Mouse (Mus musculus) frontal cortex, postnatal 25 days (tissue): ENCODE data around the gene Cpm.
"Not testable (repeated sequence)": the region's sequence is repeated elsewhere in the genome, so short reads cannot be mapped to it uniquely, and the experiment has no call there.

Experiments used
- DNase-seq, 2 experiments: peaks; one replicate each; pipeline ENCODE4 v3.0.0; 2022; ENCODE audit warnings: low spot score in 2 of 2

Gene Cpm

GRCm38 (mm10) chr10:117593857-117594256 is 35.4 kb upstream of the Cpm start:
- DNase-seq = no peak

GRCm38 (mm10) chr10:117594291-117594850 is 34.9 kb upstream of the Cpm start:
- DNase-seq = no peak

- DNase-seq = no peak
These were observed 34.4 kb upstream of the Cpm start for GRCm38 (mm10) chr10:117594913-117595312.

- no peak for DNase-seq
These were observed 33.7 kb upstream of the Cpm start for GRCm38 (mm10) chr10:117595442-117596164.

GRCm38 (mm10) chr10:117596165-117596735 is 33.0 kb upstream of the Cpm start:
- no peak for DNase-seq

- no peak for DNase-seq
These were observed 32.5 kb upstream of the Cpm start for GRCm38 (mm10) chr10:117596771-117597324.

- not testable (repeated sequence) for DNase-seq
These were observed 31.7 kb upstream of the Cpm start for GRCm38 (mm10) chr10:117597371-117598265.

- no peak for DNase-seq
These were observed 30.9 kb upstream of the Cpm start for GRCm38 (mm10) chr10:117598266-117598950.

GRCm38 (mm10) chr10:117598951-117599572 is 30.2 kb upstream of the Cpm start:
- DNase-seq = not testable (repeated sequence)

- DNase-seq = no peak
These were observed 27.9 kb upstream of the Cpm start for GRCm38 (mm10) chr10:117601146-117602035.

GRCm38 (mm10) chr10:117602325-117603129 is 26.8 kb upstream of the Cpm start:
- DNase-seq = no peak

- no peak for DNase-seq
These were observed 26.0 kb upstream of the Cpm start for GRCm38 (mm10) chr10:117603130-117603833.

- DNase-seq = peak in 1 of 2 experiments; percentile 26
These were observed 25.3 kb upstream of the Cpm start for GRCm38 (mm10) chr10:117603834-117604623.

- DNase-seq = no peak
These were observed 24.5 kb upstream of the Cpm start for GRCm38 (mm10) chr10:117604624-117605282.

- no peak for DNase-seq
These were observed 23.7 kb upstream of the Cpm start for GRCm38 (mm10) chr10:117605283-117606243.

GRCm38 (mm10) chr10:117606423-117606822 is 22.9 kb upstream of the Cpm start:
- no peak for DNase-seq
